Mouse (Mus musculus): ENCODE data around the gene Ptms. TPM values are rescaled to one million over a fixed set of nuclear protein-coding genes. Genes with fewer than 3 reads are reported as not detected.

The Ptms gene
- polyA plus RNA-seq, 1 experiment: 1,797 TPM

DNA sequence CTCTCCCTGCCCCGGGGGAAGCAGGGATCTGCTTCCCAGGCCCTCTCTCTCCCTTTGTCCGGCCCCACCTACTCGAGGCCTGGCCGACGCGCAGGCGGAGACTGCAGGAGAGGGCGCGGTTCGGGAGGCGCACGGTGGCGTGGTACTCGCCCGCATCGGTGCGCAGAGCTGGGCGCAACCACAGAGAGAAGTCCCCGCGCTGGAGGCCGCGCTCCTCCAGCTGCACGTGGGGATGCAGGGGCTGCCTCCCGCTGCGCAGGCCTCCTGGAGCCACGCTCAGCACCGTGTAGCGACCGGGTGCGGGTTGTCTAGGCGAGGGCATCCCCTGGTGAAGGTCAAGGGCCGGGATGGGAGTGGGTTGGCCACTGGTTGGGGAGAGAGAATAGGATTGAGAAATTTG is 9.9 kb downstream of the Ptms start:
- 15% methylated on average over 32 of the region's 32 CpGs for WGBS
- Histone ChIP-seq H3K4me3 (ENCODE audit: control insufficient read depth, insufficient read depth, low read length) (no peak overlapping the region), H3K36me3 (ENCODE audit: control insufficient read depth, insufficient read depth, low read length) (peaks cover 12% of the 10 kb centered on the region)

DNA sequence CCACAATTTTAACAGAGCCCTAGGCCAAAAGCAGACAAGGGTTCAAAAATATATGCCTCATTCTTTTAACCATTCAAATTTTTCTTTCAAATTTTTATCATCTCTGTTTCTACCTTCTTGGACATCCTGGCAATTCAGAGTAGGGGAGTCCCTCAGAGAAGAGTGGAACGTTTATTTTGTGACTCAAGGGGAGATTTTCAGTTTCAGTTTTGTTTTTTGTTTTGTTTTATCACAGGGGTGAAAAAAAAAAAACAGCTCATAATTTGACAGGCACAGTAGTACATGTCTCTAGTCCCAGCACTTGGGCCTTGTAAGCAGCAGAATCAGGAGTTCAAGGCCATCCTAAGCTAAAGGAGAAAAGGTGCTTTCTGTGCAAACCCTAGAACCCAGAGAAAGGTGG is 12.1 kb downstream of the Ptms start:
- no peaks in the 10 kb centered on the region for H3K27me3 ChIP-seq (ENCODE audit: control insufficient read depth, insufficient read depth, low read length)
- no peaks in the 10 kb centered on the region for H3K36me3 ChIP-seq (ENCODE audit: control insufficient read depth, insufficient read depth, low read length)
- H3K27ac ChIP-seq (ENCODE audit: control insufficient read depth, insufficient read depth, low read length): no peak overlapping the region
- no peak for DNase-seq
- WGBS: 7% methylated on average over 1 of the region's 1 CpGs
- TF ChIP-seq CTCF (IDR thresholded peaks at IDR 0.05; ENCODE audit: borderline replicate concordance, control insufficient read depth, extremely low read depth, insufficient read depth, low read length, poor library complexity): no peak
- no peak for TF ChIP-seq POLR2A (IDR thresholded peaks at IDR 0.05; ENCODE audit: control insufficient read depth, extremely low read depth, insufficient read depth, low read length, poor library complexity)
- H3K4me3 ChIP-seq (ENCODE audit: control insufficient read depth, insufficient read depth, low read length): no peak overlapping the region
- peaks cover 41% of the 10 kb centered on the region for H3K4me1 ChIP-seq (replicated peaks; ENCODE audit: control insufficient read depth, insufficient read depth, low read length)

More for the DNA sequence above, 9.9 kb downstream of the Ptms start:
- Histone ChIP-seq H3K4me1 (replicated peaks; ENCODE audit: control insufficient read depth, insufficient read depth, low read length) (peaks cover 31% of the 10 kb centered on the region), H3K27me3 (ENCODE audit: control insufficient read depth, insufficient read depth, low read length) (no peaks in the 10 kb centered on the region), H3K27ac (ENCODE audit: control insufficient read depth, insufficient read depth, low read length) (no peak overlapping the region)
- TF ChIP-seq CTCF (IDR thresholded peaks at IDR 0.05; ENCODE audit: borderline replicate concordance, control insufficient read depth, extremely low read depth, insufficient read depth, low read length, poor library complexity) (no peak), POLR2A (IDR thresholded peaks at IDR 0.05; ENCODE audit: control insufficient read depth, extremely low read depth, insufficient read depth, low read length, poor library complexity) (no peak)
- no peak for DNase-seq

DNA sequence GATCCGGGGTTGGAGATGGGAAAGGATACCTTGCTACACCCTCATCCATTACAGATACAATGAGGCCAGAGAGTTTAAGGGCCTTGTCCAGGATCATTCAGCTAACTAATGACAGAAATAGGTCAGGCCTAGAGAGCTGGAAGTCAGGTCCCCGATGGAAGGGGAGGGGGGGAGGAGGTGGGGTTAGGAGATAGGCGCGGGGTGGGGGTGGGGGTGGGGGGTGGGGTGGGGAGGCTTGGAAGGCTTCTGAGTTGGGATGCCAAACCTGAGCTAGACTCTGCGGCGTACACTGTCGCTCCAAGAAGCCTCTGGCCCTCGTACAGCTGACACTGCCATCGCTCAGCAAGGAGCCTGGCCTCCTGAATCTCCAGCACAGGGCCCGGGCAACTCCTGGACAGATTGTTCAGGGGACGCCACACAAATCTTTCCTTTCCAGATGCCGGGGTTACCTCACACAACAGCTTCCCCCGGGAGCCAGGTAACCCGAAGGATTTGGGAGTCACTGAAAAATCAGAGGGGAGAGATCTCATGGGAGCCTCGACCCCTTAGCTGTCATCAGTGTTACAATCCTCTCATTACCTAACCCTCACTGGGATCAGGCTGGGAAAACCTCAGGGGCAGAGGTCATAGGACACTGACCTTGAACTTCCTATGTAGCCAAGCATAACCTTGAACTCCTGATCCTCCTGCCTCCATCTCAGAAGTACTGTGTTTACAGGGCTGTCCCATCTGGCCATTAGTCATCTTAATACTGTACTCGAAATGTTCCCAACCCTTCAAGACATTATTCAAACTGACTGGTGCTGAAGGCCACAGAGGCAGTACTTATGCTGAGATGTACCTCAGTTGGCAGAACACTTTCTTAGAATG is 14.7 kb downstream of the Ptms start:
- H3K27me3 ChIP-seq (ENCODE audit: control insufficient read depth, insufficient read depth, low read length): no peaks in the 10 kb centered on the region
- 92% methylated on average over 16 of the region's 16 CpGs for WGBS
- TF ChIP-seq CTCF (IDR thresholded peaks at IDR 0.05; ENCODE audit: borderline replicate concordance, control insufficient read depth, extremely low read depth, insufficient read depth, low read length, poor library complexity) (no peak), POLR2A (IDR thresholded peaks at IDR 0.05; ENCODE audit: control insufficient read depth, extremely low read depth, insufficient read depth, low read length, poor library complexity) (no peak)
- H3K27ac ChIP-seq (ENCODE audit: control insufficient read depth, insufficient read depth, low read length): no peak overlapping the region
- H3K4me3 ChIP-seq (ENCODE audit: control insufficient read depth, insufficient read depth, low read length): no peak overlapping the region
- no peaks in the 10 kb centered on the region for H3K36me3 ChIP-seq (ENCODE audit: control insufficient read depth, insufficient read depth, low read length)
- DNase-seq: no peak
- peaks cover 49% of the 10 kb centered on the region for H3K4me1 ChIP-seq (replicated peaks; ENCODE audit: control insufficient read depth, insufficient read depth, low read length)

DNA sequence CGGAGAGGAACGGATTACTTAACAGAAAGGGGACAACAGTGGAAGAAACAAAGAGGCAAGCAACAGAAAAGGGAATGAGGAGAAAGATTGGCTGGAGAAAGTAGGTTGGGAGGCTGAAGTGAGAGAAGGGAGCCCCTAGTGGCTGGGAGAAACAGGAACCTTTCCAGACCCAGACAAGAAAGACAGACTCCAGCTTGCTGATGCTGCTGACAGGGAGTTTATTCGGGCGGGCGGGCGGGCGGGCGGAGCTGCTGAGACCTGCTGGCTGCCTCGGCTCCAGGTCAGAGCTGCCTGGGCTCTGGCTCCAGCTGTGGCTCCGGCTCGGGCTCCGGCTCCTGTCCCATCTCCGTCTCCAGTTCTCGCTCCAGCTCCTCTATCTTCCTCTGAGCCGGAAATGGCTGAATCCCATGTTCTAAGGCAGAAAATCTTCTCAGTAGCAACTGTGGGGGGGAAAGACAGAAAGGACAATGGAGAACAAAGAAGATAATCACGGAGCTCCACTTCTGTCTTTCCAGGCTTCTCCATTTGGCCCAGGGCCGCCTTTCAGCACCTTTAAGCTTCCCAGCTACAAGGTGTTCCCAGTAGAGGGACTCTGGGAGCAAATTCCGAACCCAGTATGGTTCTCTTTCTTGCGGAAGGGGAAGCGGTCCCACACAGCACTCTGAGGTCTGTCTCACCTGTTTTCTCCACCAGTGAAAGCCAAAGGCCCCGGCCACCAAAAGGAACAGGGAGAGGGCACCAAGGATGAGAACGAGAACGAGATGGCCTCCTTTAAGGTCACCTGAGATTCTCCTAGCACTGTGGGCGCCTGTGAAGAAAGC is 15.5 kb downstream of the Ptms start:
- 51% methylated on average over 24 of the region's 24 CpGs for WGBS
- Histone ChIP-seq H3K4me1 (replicated peaks; ENCODE audit: control insufficient read depth, insufficient read depth, low read length) (peaks cover 47% of the 10 kb centered on the region), H3K4me3 (ENCODE audit: control insufficient read depth, insufficient read depth, low read length) (peak overlapping the region; percentile 41), H3K27ac (ENCODE audit: control insufficient read depth, insufficient read depth, low read length) (peak overlapping the region; percentile 92), H3K27me3 (ENCODE audit: control insufficient read depth, insufficient read depth, low read length) (no peaks in the 10 kb centered on the region), H3K36me3 (ENCODE audit: control insufficient read depth, insufficient read depth, low read length) (no peaks in the 10 kb centered on the region)
- peak; percentile 69 for DNase-seq
- TF ChIP-seq POLR2A (IDR thresholded peaks at IDR 0.05; ENCODE audit: control insufficient read depth, extremely low read depth, insufficient read depth, low read length, poor library complexity) (no peak), CTCF (IDR thresholded peaks at IDR 0.05; ENCODE audit: borderline replicate concordance, control insufficient read depth, extremely low read depth, insufficient read depth, low read length, poor library complexity) (no peak)

DNA sequence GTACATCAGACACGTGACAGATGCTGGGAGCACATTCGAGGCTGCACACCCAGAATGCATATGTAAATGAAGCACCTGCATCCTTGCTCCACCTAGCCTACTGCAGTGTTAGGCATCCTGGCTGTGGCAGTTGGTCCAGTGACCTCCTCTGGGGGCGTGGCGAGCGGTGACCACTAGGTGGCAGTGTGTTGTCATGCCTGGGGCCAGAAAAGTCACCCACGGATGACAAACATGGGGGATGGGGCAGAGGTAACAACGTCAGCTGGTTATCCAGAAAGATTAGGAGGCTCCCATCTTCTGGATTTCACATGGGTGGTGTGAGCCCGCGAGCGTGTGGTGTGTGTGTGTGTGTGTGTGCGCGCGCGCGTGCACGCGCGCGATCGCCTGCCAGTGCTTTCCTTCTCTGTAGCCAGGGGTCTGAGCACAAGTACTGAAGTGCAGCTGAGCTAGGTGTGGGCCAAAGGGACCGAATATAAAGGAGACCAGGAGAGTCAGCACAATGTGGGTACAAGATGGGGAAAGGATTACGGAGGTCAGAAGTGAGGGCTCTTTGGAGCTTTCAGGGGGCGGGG is 16.2 kb downstream of the Ptms start:
- H3K27me3 ChIP-seq (ENCODE audit: control insufficient read depth, insufficient read depth, low read length): no peaks in the 10 kb centered on the region
- WGBS: under 1% methylated on average over 23 of the region's 23 CpGs
- no peaks in the 10 kb centered on the region for H3K36me3 ChIP-seq (ENCODE audit: control insufficient read depth, insufficient read depth, low read length)
- peak overlapping the region; percentile 95 for H3K27ac ChIP-seq (ENCODE audit: control insufficient read depth, insufficient read depth, low read length)
- peak; percentile 97 for TF ChIP-seq CTCF (IDR thresholded peaks at IDR 0.05; ENCODE audit: borderline replicate concordance, control insufficient read depth, extremely low read depth, insufficient read depth, low read length, poor library complexity)
- TF ChIP-seq POLR2A (IDR thresholded peaks at IDR 0.05; ENCODE audit: control insufficient read depth, extremely low read depth, insufficient read depth, low read length, poor library complexity): no peak
- H3K4me1 ChIP-seq (replicated peaks; ENCODE audit: control insufficient read depth, insufficient read depth, low read length): peaks cover 54% of the 10 kb centered on the region
- H3K4me3 ChIP-seq (ENCODE audit: control insufficient read depth, insufficient read depth, low read length): peak overlapping the region; percentile 41
- peak; percentile 99 for DNase-seq

DNA sequence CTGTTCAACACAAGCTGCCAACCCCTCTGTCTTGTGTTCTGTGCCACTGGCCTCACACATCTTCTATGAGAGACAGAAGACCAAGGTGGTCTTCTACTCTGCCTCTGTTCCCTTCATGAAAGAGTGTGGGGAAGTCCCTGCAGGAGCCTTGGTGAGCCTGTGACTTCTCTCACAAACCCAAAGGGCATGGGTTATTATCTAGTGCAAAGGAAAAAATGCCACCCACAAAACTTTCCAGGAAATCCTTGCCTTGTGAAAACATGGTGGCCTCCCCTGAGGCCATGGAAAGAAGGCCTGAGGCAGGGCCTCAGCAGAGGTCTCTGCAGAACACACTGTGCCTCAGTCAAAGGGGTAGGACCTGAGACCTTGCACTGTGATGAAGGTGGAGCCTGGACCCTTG is 18.1 kb downstream of the Ptms start:
- H3K4me1 ChIP-seq (replicated peaks; ENCODE audit: control insufficient read depth, insufficient read depth, low read length): peaks cover 60% of the 10 kb centered on the region
- no peaks in the 10 kb centered on the region for H3K36me3 ChIP-seq (ENCODE audit: control insufficient read depth, insufficient read depth, low read length)
- DNase-seq: no peak
- H3K27me3 ChIP-seq (ENCODE audit: control insufficient read depth, insufficient read depth, low read length): no peaks in the 10 kb centered on the region
- H3K27ac ChIP-seq (ENCODE audit: control insufficient read depth, insufficient read depth, low read length): peak overlapping the region; percentile 95
- TF ChIP-seq POLR2A (IDR thresholded peaks at IDR 0.05; ENCODE audit: control insufficient read depth, extremely low read depth, insufficient read depth, low read length, poor library complexity): no peak
- TF ChIP-seq CTCF (IDR thresholded peaks at IDR 0.05; ENCODE audit: borderline replicate concordance, control insufficient read depth, extremely low read depth, insufficient read depth, low read length, poor library complexity): no peak
- no peak overlapping the region for H3K4me3 ChIP-seq (ENCODE audit: control insufficient read depth, insufficient read depth, low read length)

Measured in thymus, adult 2 months (tissue).